Mouse (Mus musculus): ENCODE data around the gene Brms1l. TPM values are rescaled to one million over a fixed set of nuclear protein-coding genes. Genes with fewer than 3 reads are reported as not detected.

Gene Brms1l
- total and polyA plus RNA-seq, 3 experiments: 17.4 to 33.5 TPM; not detected in 1

GRCm38 (mm10) chr12:55885449-55885848 is 49.3 kb downstream of the Brms1l start:
- Histone ChIP-seq H3K27me3 (ENCODE audit: control insufficient read depth in 1 of 2, insufficient read depth in 2 of 2, low read length in 2 of 2) (no peaks in the 10 kb centered on the region; a peak in 2 of 4 replicates), H3K4me1 (ENCODE audit: control insufficient read depth in 1 of 2, insufficient read depth in 2 of 2, low read length in 2 of 2) (no peaks in the 10 kb centered on the region), H3K36me3 (ENCODE audit: control insufficient read depth in 1 of 2, insufficient read depth in 2 of 2, low read length in 2 of 2) (no peaks in the 10 kb centered on the region), H3K9ac (ENCODE audit: control insufficient read depth, low read depth, low read length, poor library complexity, severe bottlenecking) (no peak overlapping the region), H3K9me3 (replicated peaks; ENCODE audit: insufficient read depth, low read length) (no peaks in the 10 kb centered on the region), H3K4me3 (ENCODE audit: control insufficient read depth in 1 of 2, insufficient read depth in 1 of 2, low read depth in 2 of 2, low read length in 2 of 2) (no peak overlapping the region), H3K79me2 (ENCODE audit: control insufficient read depth, insufficient read depth, low read length, poor library complexity) (no peaks in the 10 kb centered on the region), H3K27ac (ENCODE audit: control insufficient read depth, low read depth, low read length) (no peak overlapping the region)
- no peak for TF ChIP-seq POLR2AphosphoS5 (IDR thresholded peaks at IDR 0.05; ENCODE audit: borderline replicate concordance, low read depth, low read length)
- peak in 1 of 3 experiments; percentile 2; a peak in 1 of 6 replicates for TF ChIP-seq CTCF (IDR thresholded peaks at IDR 0.05 in 2 of 3, conservative IDR thresholded peaks at IDR 0.05 in 1 of 3; ENCODE audit: control insufficient read depth in 1 of 3, insufficient read depth in 1 of 3, low read depth in 2 of 3, low read length in 3 of 3, poor library complexity in 1 of 3, severe bottlenecking in 1 of 3)
- peak; percentile 22 for TF ChIP-seq RAD21 (IDR thresholded peaks at IDR 0.05; ENCODE audit: low read depth, low read length)
- no peak for DNase-seq (ENCODE audit: low read depth, low spot score)

GRCm38 (mm10) chr12:55888570-55888969 is 52.4 kb downstream of the Brms1l start:
- TF ChIP-seq SMC3 (IDR thresholded peaks at IDR 0.05; ENCODE audit: low read depth, low read length) (peak; percentile 51), UBTF (IDR thresholded peaks at IDR 0.05; ENCODE audit: borderline replicate concordance, insufficient read depth, low read depth, low read length) (no peak), TAL1 (IDR thresholded peaks at IDR 0.05; ENCODE audit: low read length) (no peak), ZKSCAN1 (IDR thresholded peaks at IDR 0.05; ENCODE audit: low read depth, low read length) (0 out of 2 replicates have a peak, but pooled peaks have one; percentile 17), RCOR1 (IDR thresholded peaks at IDR 0.05; ENCODE audit: low read depth, low read length) (no peak), RAD21 (IDR thresholded peaks at IDR 0.05; ENCODE audit: low read depth, low read length) (peak; percentile 46), CTCF (IDR thresholded peaks at IDR 0.05 in 2 of 3, conservative IDR thresholded peaks at IDR 0.05 in 1 of 3; ENCODE audit: control insufficient read depth in 1 of 3, insufficient read depth in 1 of 3, low read depth in 2 of 3, low read length in 3 of 3, poor library complexity in 1 of 3, severe bottlenecking in 1 of 3) (peak; percentile 8 to 47 (median 24); a peak in 3 of 6 replicates), MAZ (IDR thresholded peaks at IDR 0.05; ENCODE audit: low read depth, low read length) (no peak), EP300 (IDR thresholded peaks at IDR 0.05; ENCODE audit: low read depth in 1 of 2, low read length in 2 of 2) (no peak), MAX (IDR thresholded peaks at IDR 0.05; ENCODE audit: low read length) (no peak)
- Histone ChIP-seq H3K9ac (ENCODE audit: control insufficient read depth, low read depth, low read length, poor library complexity, severe bottlenecking) (no peak overlapping the region), H3K79me2 (ENCODE audit: control insufficient read depth, insufficient read depth, low read length, poor library complexity) (no peaks in the 10 kb centered on the region), H3K27ac (ENCODE audit: control insufficient read depth, low read depth, low read length) (no peak overlapping the region), H3K36me3 (ENCODE audit: control insufficient read depth in 1 of 2, insufficient read depth in 2 of 2, low read length in 2 of 2) (no peaks in the 10 kb centered on the region), H3K9me3 (replicated peaks; ENCODE audit: insufficient read depth, low read length) (no peaks in the 10 kb centered on the region), H3K4me1 (ENCODE audit: control insufficient read depth in 1 of 2, insufficient read depth in 2 of 2, low read length in 2 of 2) (no peaks in the 10 kb centered on the region), H3K4me3 (ENCODE audit: control insufficient read depth in 1 of 2, insufficient read depth in 1 of 2, low read depth in 2 of 2, low read length in 2 of 2) (no peak overlapping the region), H3K27me3 (ENCODE audit: control insufficient read depth in 1 of 2, insufficient read depth in 2 of 2, low read length in 2 of 2) (no peaks in the 10 kb centered on the region; a peak in 3 of 4 replicates)
- DNase-seq (ENCODE audit: low read depth, low spot score): peak; percentile 31

GRCm38 (mm10) chr12:55904801-55905200 is 68.7 kb downstream of the Brms1l start:
- Histone ChIP-seq H3K4me3 (ENCODE audit: control insufficient read depth in 1 of 2, insufficient read depth in 1 of 2, low read depth in 2 of 2, low read length in 2 of 2) (no peak overlapping the region), H3K36me3 (ENCODE audit: control insufficient read depth in 1 of 2, insufficient read depth in 2 of 2, low read length in 2 of 2) (no peaks in the 10 kb centered on the region), H3K9me3 (replicated peaks; ENCODE audit: insufficient read depth, low read length) (no peaks in the 10 kb centered on the region), H3K4me1 (ENCODE audit: control insufficient read depth in 1 of 2, insufficient read depth in 2 of 2, low read length in 2 of 2) (no peaks in the 10 kb centered on the region), H3K9ac (ENCODE audit: control insufficient read depth, low read depth, low read length, poor library complexity, severe bottlenecking) (no peak overlapping the region), H3K27ac (ENCODE audit: control insufficient read depth, low read depth, low read length) (no peak overlapping the region), H3K27me3 (ENCODE audit: control insufficient read depth in 1 of 2, insufficient read depth in 2 of 2, low read length in 2 of 2) (peaks cover 0 to 2% of the 10 kb centered on the region in 2 experiments; a peak in 1 of 4 replicates), H3K79me2 (ENCODE audit: control insufficient read depth, insufficient read depth, low read length, poor library complexity) (no peaks in the 10 kb centered on the region)
- TF ChIP-seq ZKSCAN1 (IDR thresholded peaks at IDR 0.05; ENCODE audit: low read depth, low read length): no peak
- no peak for TF ChIP-seq POLR2AphosphoS2 (IDR thresholded peaks at IDR 0.05; ENCODE audit: low read length)
- TF ChIP-seq ZMIZ1 (IDR thresholded peaks at IDR 0.05; ENCODE audit: low read depth, low read length): no peak
- no peak for TF ChIP-seq HCFC1 (IDR thresholded peaks at IDR 0.05; ENCODE audit: low read depth, low read length)
- TF ChIP-seq MEF2A (IDR thresholded peaks at IDR 0.05; ENCODE audit: extremely low read depth, insufficient replicate concordance, low read depth, low read length, poor library complexity, severe bottlenecking): no peak
- no peak for TF ChIP-seq SMC3 (IDR thresholded peaks at IDR 0.05; ENCODE audit: low read depth, low read length)
- no peak for DNase-seq (ENCODE audit: low read depth, low spot score)
